Mouse (Mus musculus) neural tube, embryonic 14.5 days (tissue): ENCODE measurements around the gene Myo16. TPM values are rescaled to one million over a fixed set of nuclear protein-coding genes. Genes with fewer than 3 reads are reported as not detected.

ENCODE experiments used
- ATAC-seq: fragments of 200-750 bp; cut with Nextera tagmentation; 2 replicates; pipeline ENCODE4 v1.8.0; 2017; ENCODE audit warnings: low read depth, mild to moderate bottlenecking, moderate TSS enrichment, moderate library complexity
- H3K27ac ChIP-seq: fragments of 300-500 bp; sonication (generic); 2 replicates; pipeline ENCODE4 v1.5.1; 2014; ENCODE audit warnings: low read depth, mild to moderate bottlenecking, control low read depth, low read length, moderate library complexity, mixed read lengths
- H3K27me3 ChIP-seq: fragments of 300-500 bp; sonication (generic); 2 replicates; pipeline ENCODE4 v1.6.1; 2014; ENCODE audit warnings: low read length; ENCODE audit not compliant: control insufficient read depth, insufficient read depth
- H3K36me3 ChIP-seq: fragments of 300-500 bp; sonication (generic); 2 replicates; pipeline ENCODE4 v1.6.1; 2014; ENCODE audit warnings: low read length, mixed read lengths; ENCODE audit not compliant: control insufficient read depth, insufficient read depth
- H3K4me1 ChIP-seq: fragments of 300-500 bp; sonication (generic); 2 replicates; pipeline ENCODE4 v1.6.1; 2014; ENCODE audit warnings: low read length; ENCODE audit not compliant: control insufficient read depth, insufficient read depth
- H3K4me2 ChIP-seq: fragments of 300-500 bp; sonication (generic); 2 replicates; pipeline ENCODE4 v1.6.1; 2014; ENCODE audit warnings: mild to moderate bottlenecking, low read depth, low read length, control low read depth
- H3K4me3 ChIP-seq: fragments of 300-500 bp; sonication (generic); 2 replicates; pipeline ENCODE4 v1.5.1; 2014; ENCODE audit warnings: low read depth, low read length, control low read depth, mixed read lengths
- H3K9ac ChIP-seq: fragments of 300-500 bp; sonication (generic); replicated peaks from 2 replicates; pipeline ENCODE4 v1.6.1; 2014; ENCODE audit warnings: low read depth, mild to moderate bottlenecking, control low read depth, low read length, mixed read lengths
- H3K9me3 ChIP-seq: fragments of 300-500 bp; sonication (generic); 2 replicates; pipeline ENCODE4 v1.6.1; 2016; ENCODE audit warnings: low read length; ENCODE audit not compliant: control insufficient read depth
- WGBS: fragments of 180-500 bp; shearing (Covaris S2); extraction: QIAGEN DNeasy Blood & Tissue Kit; methylation state at CpG from one replicate; pipeline ENCODE4 v1.1.7; 2014; 5-methylcytosine and 5-hydroxymethylcytosine counted together
- polyA plus RNA-seq: library from polyadenylated mRNA; unstranded; fragments of >200 nt; fragmentation: Nextera tagmentation; extraction: Ambion mirVana; gene quantifications from 2 replicates; pipeline ENCODE4 v1.2.1, GENCODE M21; 2014

Gene Myo16
- polyA plus RNA-seq, 1 experiment from 2014 or later = 11.8 TPM

DNA sequence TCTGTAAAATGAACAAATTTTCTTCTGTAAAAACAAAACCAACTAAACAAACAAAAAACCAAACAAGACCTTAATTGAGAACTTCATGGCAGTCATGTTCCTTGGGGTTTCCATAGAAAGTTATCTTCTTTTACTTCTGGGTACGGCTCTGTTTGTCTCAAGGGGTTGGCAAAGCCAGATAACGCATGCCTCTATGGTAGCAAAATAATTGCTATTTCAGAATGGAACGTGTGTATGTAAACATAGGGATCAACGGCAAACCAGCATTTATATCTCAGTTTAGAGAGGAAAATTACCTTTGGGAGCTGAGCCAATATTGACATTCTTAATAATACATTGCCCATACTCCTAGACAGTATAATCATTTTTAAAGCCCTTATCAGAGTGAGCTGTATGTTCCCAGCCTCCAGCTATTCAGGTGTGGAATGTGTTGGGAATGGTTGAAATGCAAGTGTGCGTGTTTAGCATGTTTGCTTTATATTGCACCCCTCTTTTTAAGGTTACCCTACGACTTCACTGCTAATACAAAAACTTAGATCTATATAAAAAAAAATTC, 1.9 kb upstream of the Myo16 start:
- Histone ChIP-seq H3K27me3 (no peaks in the 10 kb centered on the region), H3K36me3 (no peaks in the 10 kb centered on the region), H3K4me2 (no peak overlapping the region), H3K9ac (no peak overlapping the region), H3K27ac (no peak overlapping the region), H3K4me1 (peaks cover 14% of the 10 kb centered on the region; the same call in 1 of the 2 replicates), H3K4me3 (no peak overlapping the region), H3K9me3 (0 out of 2 replicates have a peak, but pooled peaks cover 3% of the 10 kb centered on the region)
- no peak for ATAC-seq
- WGBS = 76% methylated on average over 6 of the region's 6 CpGs

DNA sequence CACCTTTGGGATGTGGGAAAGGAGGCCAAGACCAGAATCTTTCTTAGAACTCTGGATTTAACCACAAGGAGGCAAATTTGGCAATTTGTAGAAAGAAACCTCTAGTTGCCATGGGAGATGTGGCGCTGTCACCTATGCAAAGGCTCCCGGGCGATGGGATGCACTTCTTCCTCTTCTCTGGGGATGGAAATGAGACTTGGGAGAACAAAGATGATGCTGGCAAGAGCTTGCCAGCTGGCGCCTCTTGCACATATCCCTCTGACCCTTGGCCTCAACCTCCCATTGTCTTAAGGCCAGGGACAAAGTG, 681 bp downstream of the Myo16 start:
- peaks cover 14% of the 10 kb centered on the region; the same call in 1 of the 2 replicates for H3K4me1 ChIP-seq
- peak overlapping the region; percentile 67 for H3K4me2 ChIP-seq
- no peaks in the 10 kb centered on the region for H3K27me3 ChIP-seq
- no peak for ATAC-seq
- H3K9me3 ChIP-seq = 0 out of 2 replicates have a peak, but pooled peaks cover 3% of the 10 kb centered on the region
- peak overlapping the region; percentile 16; the same call in 1 of the 2 replicates for H3K27ac ChIP-seq
- WGBS = 3% methylated on average over 4 of the region's 4 CpGs
- no peaks in the 10 kb centered on the region for H3K36me3 ChIP-seq
- peak overlapping the region; percentile 66 for H3K4me3 ChIP-seq
- peak overlapping the region; percentile 82 for H3K9ac ChIP-seq

DNA sequence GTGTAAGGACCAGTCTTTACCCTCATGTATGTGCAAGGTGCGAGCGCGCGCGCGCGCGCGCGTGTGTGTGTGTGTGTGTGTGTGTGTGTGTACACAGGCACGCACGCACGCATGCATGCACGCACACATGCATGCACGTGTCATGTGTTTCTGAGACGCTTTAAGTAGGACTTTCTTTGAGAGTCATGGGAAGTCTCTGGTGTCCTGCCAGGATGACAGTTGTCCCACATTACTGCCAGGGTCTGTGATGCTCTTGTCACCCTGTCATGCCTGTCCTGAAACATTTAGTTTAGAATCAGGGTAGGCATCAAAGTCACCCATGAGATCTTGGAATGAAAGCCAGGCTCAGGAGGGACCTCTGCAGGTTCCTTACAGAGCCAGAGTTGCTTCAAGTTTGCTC, 1.4 kb downstream of the Myo16 start:
- Histone ChIP-seq H3K4me1 (peaks cover 14% of the 10 kb centered on the region; the same call in 1 of the 2 replicates), H3K27ac (no peak overlapping the region), H3K36me3 (no peaks in the 10 kb centered on the region), H3K9me3 (no peaks in the 10 kb centered on the region), H3K4me3 (peak overlapping the region; percentile 66), H3K4me2 (peak overlapping the region; percentile 67), H3K9ac (no peak overlapping the region), H3K27me3 (no peaks in the 10 kb centered on the region)
- WGBS = 93% methylated on average over 16 of the region's 16 CpGs
- ATAC-seq = no peak

DNA sequence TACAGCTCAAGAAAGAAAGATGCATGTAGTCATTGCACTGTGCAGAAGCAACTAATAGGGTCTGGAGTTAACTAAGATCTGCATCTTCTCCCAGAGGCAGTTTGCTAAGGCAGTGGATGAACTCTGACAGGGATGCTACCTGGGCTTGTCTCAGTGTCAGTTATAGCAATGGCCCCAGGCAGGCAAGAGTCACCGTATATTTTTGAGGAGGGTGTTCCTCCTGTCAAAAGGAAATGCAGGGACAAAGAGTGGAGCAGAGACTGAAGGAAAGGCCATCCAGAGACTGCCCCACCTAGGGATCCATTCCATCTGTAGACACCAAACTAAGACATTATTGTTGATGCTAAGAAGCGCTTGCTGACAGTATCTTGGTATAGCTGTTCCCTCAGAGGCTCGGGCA, 7.4 kb downstream of the Myo16 start:
- Histone ChIP-seq H3K4me2 (no peak overlapping the region), H3K36me3 (no peaks in the 10 kb centered on the region), H3K27me3 (no peaks in the 10 kb centered on the region), H3K9me3 (no peaks in the 10 kb centered on the region), H3K9ac (no peak overlapping the region), H3K4me3 (no peak overlapping the region), H3K4me1 (0 out of 2 replicates have a peak, but pooled peaks cover 4% of the 10 kb centered on the region), H3K27ac (no peak overlapping the region)
- 93% methylated on average over 3 of the region's 3 CpGs for WGBS
- ATAC-seq = no peak

DNA sequence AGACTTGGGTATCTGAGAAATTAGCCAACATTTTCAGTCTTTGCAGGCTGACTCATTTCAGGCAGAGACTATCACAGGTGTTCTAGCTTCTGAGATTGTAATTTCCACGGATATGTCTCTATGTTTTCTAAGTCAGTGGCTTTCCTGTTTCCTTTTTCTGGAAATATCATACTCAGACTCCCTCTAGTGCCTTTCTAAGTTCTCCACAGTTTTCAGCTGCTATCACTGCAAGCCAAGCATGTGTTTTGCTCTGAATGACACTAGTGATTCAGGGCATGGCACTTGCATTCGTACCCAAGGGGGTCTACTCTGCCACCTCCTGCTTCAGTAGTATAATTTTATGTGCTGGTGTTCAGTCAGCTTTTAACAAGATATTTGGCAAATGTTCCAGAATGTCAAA, 11.2 kb downstream of the Myo16 start:
- ATAC-seq = no peak
- H3K4me3 ChIP-seq = no peak overlapping the region
- H3K4me1 ChIP-seq = no peaks in the 10 kb centered on the region
- H3K9ac ChIP-seq = no peak overlapping the region
- no peaks in the 10 kb centered on the region for H3K27me3 ChIP-seq
- H3K9me3 ChIP-seq = no peaks in the 10 kb centered on the region
- H3K27ac ChIP-seq = no peak overlapping the region
- H3K4me2 ChIP-seq = no peak overlapping the region
- WGBS = 68% methylated on average over 2 of the region's 2 CpGs
- H3K36me3 ChIP-seq = no peaks in the 10 kb centered on the region

DNA sequence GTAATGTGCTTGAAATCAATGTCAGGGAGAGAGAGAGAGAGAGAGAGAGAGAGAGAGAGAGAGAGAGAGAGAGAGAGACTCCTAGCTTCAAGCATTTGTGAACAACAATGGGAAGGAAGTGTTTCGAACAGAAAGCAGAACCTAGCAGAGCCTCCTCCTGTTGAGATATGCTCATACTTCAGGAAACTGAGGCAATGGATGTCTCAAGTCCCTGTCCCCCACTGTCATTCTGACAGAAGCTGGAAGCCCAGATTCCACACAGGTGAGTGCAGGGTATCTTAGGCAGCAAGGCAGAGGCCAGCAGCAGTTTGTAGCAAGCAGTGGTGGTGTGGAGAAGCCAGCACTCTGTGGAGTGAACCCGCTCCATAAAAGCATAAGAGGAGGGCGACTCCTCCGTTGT, 14.6 kb downstream of the Myo16 start:
- Histone ChIP-seq H3K36me3 (no peaks in the 10 kb centered on the region), H3K9me3 (no peaks in the 10 kb centered on the region), H3K27ac (no peak overlapping the region), H3K27me3 (no peaks in the 10 kb centered on the region), H3K4me1 (no peaks in the 10 kb centered on the region), H3K4me2 (no peak overlapping the region), H3K4me3 (no peak overlapping the region), H3K9ac (no peak overlapping the region)
- 77% methylated on average over 4 of the region's 4 CpGs for WGBS
- ATAC-seq = no peak

DNA sequence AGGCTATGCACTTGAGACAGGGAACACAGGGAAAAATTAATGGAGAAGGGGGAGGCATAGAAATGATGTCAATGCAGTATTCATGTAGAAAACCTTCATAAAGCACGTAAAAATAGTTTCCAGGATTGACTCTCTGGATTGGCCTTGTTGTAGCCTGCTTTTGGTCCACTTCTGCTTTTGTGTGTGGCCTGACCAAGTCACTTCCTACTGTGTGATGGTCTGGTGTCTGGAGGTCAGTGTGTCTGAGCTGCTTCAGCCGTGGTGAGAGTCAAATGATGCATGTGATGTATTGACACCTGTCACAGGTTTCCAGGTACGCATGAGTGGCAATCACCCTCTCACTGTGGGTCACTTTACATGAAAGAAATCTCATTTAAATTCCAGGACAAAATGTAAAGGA, 16.2 kb downstream of the Myo16 start:
- WGBS = 81% methylated on average over 3 of the region's 3 CpGs
- ATAC-seq = no peak
- H3K4me2 ChIP-seq = no peak overlapping the region

DNA sequence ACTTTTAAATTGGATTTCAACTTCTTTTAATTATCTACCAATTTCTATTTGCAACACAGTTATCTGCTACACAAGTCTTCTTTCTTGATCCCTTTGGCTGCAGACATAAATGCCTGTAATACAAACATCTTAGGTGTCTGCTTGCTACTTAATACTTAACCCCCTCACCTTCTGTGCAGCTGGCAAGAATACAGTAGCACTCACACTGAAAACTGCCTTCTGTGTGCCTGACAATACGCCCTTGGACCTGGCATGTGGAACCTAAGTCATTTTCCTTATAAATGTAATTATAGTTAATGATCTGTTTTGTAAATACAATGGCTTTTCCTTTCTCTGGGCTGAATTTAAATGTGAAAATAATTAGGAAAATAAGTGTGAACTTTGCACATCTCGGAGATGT, 17.6 kb downstream of the Myo16 start:
- H3K27me3 ChIP-seq = no peaks in the 10 kb centered on the region
- 56% methylated on average over 2 of the region's 2 CpGs for WGBS
- H3K4me1 ChIP-seq = no peaks in the 10 kb centered on the region
- no peak for ATAC-seq
- no peaks in the 10 kb centered on the region for H3K36me3 ChIP-seq
- H3K9me3 ChIP-seq = no peaks in the 10 kb centered on the region
- no peak overlapping the region for H3K4me3 ChIP-seq
- H3K9ac ChIP-seq = no peak overlapping the region
- no peak overlapping the region for H3K27ac ChIP-seq
- no peak overlapping the region for H3K4me2 ChIP-seq

More for the DNA sequence above, 16.2 kb downstream of the Myo16 start:
- H3K9ac ChIP-seq = no peak overlapping the region
- H3K27me3 ChIP-seq = no peaks in the 10 kb centered on the region
- no peak overlapping the region for H3K27ac ChIP-seq
- H3K4me3 ChIP-seq = no peak overlapping the region
- no peaks in the 10 kb centered on the region for H3K9me3 ChIP-seq
- H3K4me1 ChIP-seq = no peaks in the 10 kb centered on the region
- no peaks in the 10 kb centered on the region for H3K36me3 ChIP-seq

DNA sequence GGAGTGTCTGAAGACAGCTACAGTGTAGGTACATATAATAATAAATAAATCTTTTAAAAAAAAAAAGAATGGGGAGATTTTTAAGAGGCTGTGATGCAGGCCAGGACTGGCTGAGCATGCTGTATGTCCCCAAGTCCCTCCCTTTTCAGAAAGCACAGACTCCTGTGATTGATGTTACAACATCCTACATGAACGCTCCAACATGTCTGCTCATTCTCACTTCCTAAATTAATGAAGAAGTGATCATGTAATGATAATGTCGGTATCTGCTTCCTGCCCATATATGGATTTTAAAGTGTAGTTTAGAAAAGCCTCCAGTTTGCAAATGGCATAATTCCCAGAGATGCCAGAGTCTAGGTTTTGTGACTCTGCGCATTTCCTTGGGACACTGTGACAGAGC, 18.6 kb downstream of the Myo16 start:
- H3K4me2 ChIP-seq = no peak overlapping the region
- H3K4me1 ChIP-seq = no peaks in the 10 kb centered on the region
- no peak overlapping the region for H3K4me3 ChIP-seq
- no peaks in the 10 kb centered on the region for H3K9me3 ChIP-seq
- no peak overlapping the region for H3K9ac ChIP-seq
- H3K27ac ChIP-seq = no peak overlapping the region
- ATAC-seq = no peak
- WGBS = 93% methylated on average over 3 of the region's 3 CpGs
- H3K36me3 ChIP-seq = no peaks in the 10 kb centered on the region
- H3K27me3 ChIP-seq = no peaks in the 10 kb centered on the region
